Mouse (Mus musculus): ENCODE results near the gene Arpc4.

Arpc4 gene

DNA sequence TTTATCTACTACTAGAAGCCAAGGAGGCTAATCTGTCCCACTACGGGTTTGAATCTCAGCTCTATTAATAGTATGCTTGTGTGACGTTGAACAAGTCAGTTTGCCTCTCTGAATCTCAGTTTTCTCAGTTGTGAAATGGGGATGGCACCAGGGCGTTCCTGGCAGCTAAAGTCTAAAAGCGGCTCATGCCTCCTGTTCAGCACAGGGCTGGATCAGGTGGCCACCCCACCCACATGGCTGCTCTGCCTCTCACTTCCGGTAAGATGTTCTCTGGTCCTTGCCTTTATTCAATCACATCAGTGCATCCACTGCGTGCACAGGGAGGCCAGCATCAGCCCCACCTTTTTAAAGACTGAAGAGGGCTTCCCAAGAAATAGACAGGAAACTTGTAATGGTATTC lies 27.6 kb downstream of the Arpc4 start:
- DNase-seq = no peak

DNA sequence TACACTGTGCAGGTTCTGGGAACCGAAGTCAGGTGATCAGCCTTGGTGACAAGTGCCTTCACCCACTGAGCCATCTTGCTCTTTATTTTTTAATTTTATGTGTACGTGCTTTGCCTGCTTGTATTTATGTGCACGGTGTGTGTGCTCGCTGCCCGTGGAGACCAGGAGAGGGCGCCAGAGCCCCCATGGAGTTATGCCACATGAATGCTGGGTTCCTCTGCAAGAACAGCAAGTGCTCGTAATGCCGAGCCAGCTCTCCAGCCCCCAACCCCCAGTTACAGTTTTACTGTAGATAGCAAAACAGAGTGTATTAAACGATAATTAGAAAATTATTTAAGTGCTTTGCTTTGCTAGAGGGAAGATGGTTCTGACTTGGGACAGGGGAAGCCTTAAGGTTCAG lies 28.8 kb downstream of the Arpc4 start:
- no peak for DNase-seq

DNA sequence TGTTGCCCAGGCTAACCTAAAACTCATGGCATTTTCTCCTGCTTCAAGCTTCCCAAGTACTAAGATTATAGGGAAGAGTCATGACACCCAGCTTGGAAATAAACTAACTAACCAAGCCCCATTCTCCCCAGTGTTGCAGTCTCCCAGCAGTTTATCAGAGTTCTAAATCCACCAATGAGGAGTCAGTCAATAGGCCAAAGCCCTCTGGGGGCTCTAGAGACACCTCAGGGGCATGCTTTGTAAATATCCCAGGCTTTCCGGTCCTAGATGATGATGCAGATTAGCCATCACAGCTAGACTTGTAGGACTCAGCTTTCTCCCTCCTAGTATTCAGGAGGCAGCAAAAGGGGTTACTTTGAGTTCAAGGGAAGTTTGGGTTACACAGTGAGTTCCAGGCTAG lies 32.1 kb downstream of the Arpc4 start:
- DNase-seq = no peak

DNA sequence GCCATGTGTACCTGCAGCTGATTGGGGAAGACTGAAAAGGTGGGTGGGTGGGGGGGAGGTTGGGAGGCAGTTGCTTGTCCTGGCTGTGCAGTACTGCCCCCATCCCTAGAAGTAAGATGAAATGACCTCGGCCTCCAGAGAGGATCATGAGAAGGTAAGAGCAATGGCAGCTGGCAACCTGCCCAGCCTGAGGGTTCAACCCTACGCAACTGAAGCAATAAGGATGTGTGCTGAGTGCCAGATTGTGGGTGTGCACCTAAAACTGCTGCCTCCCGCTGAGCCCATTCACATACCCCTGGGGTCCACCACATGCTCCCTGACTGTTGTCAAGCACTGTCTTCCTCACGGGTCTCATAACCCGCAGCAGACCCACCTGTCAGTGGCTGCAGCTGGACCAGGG lies 38.5 kb downstream of the Arpc4 start:
- DNase-seq = no peak

DNA sequence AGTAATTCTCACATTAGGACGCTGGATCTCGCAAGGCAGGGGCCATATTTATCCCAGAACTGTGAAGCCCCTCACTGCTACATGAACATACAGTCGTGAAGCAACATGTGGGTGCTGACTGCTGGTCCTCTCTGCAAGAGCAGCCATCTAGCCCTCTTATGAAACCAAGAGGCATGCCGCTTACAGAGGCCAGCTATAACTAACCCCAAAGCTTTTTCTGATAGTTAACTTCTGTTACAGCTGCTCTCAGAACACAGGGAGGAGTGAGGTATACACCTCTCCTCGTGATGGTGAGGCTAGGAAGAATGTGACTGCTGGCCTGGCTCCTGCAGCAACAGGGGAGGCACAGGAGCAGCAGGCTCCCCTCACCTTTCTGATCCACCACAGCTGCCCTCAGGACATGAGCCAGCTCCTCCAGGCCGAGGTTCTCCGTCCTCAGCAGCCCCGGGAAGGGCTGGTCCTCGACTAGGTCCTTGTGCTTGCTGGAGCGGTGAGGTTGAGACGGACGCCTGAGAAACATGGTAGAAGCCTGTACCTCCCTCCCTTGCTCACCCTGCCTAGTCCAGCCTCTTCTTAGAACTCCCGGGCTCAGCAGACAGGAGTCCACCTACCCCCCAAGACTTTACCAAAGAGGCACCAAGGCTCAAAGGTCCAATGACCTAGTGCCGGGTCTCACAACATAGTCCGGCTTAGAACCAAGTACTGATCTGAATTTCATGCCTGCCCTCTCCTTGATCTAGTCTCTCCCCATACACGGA lies 40.7 kb downstream of the Arpc4 start:
- no peak for DNase-seq

DNA sequence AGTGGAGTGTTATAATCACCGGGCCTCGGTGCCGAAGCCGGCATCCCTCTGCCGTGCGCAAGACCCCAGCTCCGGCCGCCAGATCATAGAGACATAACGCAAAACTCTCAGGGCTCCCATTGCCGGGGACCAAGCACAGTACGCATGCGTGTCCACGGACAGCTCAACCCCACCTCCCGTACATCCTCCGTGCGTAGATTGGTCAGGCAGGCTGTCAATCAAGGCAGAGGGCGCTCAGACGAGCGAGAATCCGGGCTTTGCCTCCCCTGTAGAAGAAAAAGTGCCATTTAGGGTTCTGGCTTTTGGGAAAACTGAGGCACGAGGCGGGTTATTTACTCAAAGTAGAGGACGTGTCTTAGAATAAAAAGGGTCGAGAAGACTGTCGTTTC lies 41.3 kb downstream of the Arpc4 start, which contains the start of gene Rpusd3:
Gene Rpusd3 (minus strand): TSS at position 142 of the 389 bp plus-strand sequence.
- peak; percentile 99 for DNase-seq

DNA sequence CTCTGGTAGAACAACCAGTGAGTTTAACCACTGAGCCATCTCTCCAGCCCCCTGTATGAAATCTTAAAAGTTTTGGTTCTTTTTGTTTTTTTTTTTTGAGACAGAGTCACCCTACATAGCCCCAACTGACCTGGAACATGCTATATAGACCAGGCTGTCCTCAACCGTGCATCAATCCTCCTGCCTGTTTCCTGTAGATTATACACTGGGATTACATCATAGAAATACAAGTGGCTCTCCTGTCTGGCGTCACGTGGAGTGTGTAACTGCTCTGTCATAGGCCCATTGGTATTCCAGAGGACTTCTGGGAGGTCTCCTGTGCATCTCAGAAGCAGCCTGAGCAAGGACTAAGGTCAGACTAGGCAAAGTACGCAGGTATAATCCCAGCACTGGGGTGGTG lies 45.1 kb downstream of the Arpc4 start:
- DNase-seq = no peak

DNA sequence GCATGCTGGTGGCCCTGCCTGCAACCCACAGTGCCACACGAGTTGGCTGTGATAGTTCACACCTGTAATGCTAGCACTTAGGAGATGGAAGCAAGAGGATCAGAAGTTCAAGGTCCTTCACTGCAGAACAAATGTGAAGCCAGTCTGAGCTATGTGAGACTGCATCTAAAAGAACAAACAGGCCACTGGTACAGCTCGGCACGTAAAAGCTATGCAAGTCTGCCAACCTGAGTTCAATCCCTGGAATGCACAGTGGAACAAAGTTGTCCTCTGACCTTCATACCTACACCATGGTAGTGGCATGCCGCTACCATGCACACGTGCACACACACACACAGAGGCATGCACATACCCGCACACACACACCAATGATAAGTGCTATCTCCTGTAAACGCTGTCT lies 46.3 kb downstream of the Arpc4 start:
- no peak for DNase-seq

DNA sequence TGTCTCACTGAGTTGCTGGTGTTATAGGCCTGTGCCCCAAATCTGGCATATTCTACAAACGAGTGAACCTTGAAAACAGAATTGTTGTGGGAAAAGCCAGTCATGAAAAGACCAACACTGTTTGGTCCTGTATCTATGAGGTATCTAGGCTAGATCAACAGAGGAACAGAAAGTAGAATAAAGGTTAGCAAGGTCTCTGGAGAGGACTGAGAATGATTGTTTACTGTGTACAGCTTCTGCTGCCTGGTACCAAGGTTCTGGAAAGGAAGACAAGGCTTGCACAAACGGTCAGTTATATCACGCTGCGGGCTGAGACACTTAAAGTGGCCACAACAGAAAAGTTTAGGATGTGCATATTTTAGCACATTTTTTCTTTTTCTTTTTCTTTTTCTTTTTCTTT lies 48.8 kb downstream of the Arpc4 start:
- no peak for DNase-seq

DNA sequence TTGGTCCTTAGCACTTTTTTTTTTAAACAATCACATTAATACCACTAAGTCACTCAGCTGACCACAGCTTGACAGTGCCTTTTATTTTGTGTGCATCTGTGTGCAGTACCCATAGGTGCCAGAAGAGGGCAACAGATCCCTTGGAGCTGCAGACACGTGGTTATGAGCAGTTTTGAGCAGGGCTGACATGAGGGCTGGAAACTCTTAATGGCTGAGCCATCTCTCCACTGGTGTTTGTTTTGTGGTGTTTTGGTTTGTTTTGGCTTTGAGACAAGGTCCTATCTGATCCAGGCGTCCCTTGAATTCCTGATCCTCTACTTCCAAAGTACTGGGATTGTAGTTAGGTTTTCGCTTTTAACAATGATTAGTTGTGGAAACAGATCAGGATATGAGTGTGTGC lies 49.5 kb downstream of the Arpc4 start:
- DNase-seq = no peak

DNA sequence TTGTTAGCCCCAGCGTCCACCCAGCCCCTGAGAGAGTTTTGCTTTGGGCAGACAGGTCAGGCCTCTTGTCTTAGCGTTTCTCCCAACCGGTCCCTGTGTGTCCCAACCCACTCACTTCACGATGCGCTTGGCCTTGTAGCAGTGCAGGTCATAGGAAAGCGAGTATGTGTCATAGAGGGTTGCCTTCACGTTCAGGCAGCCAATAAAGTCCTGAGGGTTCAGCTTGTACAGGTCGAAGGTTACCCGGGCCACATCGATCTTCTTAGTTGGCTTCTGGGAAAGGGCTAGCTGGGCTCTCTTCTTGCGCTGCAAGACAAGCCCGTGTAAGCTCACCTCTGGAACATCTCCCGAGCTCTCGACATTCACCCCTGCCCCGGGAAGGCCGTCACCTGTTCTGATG lies 50.1 kb downstream of the Arpc4 start:
- no peak for DNase-seq

DNA sequence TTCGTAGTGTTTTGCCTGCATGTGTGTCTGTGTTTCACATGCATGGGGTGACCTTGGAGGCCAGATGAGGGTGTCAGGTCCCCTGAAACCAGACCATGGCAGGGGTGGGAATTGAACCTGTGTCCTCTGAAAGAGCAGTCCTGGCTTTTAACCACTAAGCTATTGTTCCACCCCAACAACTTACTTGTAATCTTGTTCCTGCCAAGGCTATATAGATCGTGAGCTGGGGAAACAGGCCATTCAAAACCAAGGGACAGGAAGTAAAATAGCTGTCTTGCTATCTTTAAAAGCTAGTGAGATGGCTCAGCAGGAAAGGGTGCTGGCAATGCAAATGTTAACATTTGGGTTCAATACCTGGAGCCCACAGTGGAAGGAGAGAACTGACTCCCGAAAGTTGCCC lies 52.0 kb downstream of the Arpc4 start:
- no peak for DNase-seq

DNA sequence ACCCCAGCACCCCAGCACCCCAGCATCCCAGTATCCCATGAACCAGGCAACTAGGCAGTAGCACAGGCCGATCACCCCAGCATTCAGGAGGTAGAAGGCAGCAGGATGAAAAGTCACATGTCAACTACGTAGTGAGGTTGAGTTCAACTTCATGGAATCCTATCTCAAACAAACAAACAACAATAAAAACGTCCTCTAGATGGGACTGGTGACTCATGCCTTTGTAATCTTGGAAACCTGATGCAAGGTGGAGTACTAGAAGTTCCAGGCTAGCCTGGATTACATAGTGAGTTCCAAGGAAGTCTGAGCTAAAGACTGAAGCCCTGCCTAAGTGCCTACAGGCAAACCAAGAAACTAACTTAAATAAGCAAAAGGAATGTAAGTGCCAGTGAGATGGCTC lies 52.9 kb downstream of the Arpc4 start:
- DNase-seq = no peak

DNA sequence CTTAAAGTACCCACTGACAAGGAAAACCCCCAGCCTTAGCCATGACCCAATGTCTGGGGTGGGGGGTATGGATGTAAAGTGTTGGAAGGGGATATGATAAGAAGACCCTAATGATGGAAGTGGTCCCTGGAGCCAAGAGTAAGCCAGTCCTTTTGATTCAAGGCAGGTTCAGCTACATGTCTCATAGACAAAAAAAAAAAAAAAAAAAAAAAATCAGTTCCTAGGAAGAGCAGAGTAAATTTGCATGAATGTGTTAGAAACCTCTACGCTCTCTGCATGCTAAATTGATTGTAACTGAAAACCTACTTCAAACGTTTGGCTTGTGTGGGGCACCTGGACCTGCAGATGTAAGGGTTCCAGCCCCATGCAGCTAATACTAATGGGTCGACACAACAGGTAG lies 53.9 kb downstream of the Arpc4 start:
- DNase-seq = no peak

DNA sequence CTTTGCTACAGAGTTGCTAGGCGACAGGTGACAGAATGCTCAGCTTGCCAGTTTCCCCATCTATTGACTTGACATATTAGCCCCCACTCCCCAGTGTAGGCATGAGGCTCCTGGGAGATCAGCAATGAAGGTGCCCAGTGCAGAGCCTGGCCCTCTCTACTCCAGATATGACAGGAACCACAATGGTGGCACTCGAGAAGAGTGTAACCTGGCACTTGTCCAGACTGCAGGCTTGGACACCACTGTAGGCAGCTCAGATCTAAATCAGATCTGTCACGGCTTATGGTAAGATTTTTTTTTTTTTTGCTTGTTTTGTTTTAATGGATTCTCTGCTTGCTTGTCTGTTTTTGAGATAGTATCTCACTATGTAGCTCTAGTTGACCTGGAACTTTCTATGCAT lies 55.7 kb downstream of the Arpc4 start:
- DNase-seq = no peak

DNA sequence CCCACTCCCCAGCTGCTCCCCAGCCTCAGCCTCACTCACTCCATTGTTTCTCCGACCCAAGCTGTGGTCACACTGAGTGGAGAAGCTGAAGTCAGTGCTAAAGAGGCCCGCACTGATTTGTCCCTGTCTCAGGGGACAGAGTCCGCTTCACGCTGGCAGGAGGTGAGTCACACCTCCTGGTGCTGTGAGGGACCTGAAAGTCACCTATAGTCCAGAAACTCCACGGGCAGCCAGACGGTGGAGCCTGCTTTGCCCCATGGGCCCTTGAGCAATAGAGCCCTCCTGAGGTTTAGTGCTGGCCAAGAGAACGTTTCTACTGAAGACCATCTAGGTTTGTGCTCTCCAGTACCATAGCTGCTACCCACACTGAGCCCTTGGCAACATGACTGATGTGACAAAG lies 56.8 kb downstream of the Arpc4 start:
- no peak for DNase-seq

DNA sequence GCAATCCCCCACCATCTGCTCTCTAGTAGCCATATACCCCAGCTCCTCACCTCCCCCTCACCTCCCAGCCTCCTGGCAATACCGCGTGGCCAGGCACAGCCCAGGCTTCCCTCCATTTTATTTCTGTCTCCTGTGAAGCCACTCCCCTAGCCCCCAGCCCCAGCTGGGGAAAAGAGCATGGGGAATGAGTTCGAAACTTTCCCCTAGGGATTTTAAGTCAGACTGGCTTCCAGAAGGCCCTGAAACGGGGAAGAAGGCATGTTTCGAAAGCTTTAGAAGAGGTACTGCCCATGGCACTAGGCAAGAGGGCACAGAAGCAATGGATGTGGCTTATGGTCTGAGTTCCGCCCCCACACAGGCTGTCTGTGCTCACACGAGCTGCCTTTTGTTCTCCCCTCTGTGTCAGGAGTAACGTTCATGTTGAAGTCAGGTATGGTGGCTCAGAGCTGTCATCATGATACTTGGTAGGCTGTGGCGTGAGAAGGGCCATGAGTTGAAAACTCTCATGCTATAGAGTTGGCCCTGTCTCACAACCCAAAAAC lies 57.8 kb downstream of the Arpc4 start, which contains the start of gene Cidec:
Gene Cidec (minus strand): TSS at position 97 of the 542 bp plus-strand sequence.
- no peak for DNase-seq

DNA sequence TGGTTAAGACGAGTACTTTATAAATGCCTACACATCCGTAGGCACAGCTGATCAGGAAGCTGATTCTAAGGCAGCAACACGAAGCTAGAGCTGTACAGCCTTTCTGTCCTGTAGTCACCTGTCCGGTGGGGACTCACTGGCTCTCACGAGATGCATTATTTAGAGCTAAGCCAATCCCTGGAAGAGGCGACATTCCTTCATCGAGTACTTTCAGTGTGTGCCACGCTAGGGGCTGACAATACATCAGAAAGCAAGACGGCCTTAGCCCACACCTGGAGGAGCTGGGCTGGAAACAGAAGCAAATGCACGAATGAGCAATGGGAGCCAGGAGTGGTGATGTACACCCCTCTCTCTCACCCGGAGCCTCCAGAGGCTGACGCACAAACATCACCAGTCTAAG lies 59.2 kb downstream of the Arpc4 start:
- DNase-seq = no peak

DNA sequence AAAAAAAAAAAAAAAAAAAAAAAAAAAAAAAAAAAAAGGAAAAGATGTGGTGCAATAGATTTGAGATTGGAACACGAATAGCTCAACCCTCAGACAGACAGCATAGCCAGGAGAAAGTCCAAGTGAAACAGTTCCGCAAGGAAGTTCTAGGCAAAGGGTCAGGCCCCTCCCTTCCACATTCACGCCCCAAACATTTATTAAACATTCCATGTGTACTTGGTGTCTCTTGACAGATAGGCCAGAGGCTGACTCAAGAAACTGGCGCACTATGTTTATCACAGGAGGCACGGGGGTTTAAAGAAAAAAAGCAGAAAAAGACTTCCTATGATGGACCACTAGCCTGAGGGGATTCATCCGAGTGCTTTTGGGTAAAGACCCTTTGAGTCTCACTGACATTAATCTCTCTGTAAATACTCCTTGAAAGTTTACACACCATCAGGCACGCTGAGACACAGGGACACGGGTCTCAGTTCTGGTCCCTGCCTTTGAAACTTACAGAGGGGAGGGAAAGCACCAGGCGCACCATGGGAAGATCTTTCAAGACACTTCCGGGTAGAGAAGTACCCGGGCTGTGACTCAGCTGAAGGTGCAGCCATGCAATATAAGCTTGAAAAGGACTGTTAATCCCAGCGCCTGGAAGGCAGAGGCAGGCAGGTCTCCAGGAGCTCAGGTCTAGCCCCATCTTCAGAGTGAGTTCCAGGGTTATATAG lies 61.0 kb downstream of the Arpc4 start:
- no peak for DNase-seq
